Mouse (Mus musculus) urinary bladder, postnatal 25 days (tissue): ENCODE measurements at regions not wholly inside any gene's neighbourhood (a gene's known extent, or its start where the extent isn't known, plus 50 kb on each side); places are given as distances from the start of the nearest gene placed in this dataset.
"Not testable (repeated sequence)": the region's sequence is repeated elsewhere in the genome, so short reads cannot be mapped to it uniquely, and the experiment has no call there.

Experiments used
- DNase-seq: peaks from one replicate; pipeline ENCODE4 v3.0.0; 2022; ENCODE audit warnings: low spot score

DNA sequence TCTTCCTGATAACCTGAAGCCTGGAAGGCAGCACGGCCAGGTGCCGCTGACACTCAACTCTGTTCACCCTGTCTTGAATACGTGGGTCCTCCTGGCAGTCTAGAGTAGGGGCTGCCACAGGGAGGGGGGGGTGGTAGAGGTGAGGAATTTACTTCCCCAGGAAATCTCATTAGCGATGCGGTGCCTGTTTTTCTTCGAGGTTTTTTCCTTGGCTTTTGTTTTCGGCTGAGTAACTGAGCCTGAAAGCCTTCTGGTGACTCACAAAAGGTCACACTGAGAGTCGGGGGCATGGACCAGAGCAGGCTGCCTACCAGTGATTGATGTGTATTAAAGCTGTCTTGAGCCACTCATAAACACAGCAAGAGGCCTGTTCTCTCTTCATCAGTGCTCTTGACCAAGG, 181.1 kb upstream of the Pmfbp1 start:
- DNase-seq = no peak

DNA sequence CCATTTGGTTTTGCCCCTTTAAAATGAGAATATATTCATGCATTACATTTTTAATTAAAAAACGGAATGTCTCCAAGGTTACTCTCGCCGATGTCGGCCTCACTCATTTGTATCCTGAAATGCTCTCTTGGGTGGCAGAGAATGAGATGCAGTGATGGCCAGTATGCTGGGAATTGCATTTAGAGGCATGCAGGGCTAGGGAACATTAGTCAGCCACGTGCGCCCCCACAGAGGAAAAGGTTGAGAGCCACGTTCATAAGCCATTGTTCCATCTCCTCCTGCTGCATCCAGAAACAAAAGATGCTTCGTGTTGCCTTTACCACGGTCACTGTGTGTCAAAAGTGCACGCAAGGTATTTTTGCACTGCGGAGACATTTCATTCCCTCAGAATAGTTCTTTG, 172.9 kb upstream of the Pmfbp1 start:
- DNase-seq = no peak

DNA sequence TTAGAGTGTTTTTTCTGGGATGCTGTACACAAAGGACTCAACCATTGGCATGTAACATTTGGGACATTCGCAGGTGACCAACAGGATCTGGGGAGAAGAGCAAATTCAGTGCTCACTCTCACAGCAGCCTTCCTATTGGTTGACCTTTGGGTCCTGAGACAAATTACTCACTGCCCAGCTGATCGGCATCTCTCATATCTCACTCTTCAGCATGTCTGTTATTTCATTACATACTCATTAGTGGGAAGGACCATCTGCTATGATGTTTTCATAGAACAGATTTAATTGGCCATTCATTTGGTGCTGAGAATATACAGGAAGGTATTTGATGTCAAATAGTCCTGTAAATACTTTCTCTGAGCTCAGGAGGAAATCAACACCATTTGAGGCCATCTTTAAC, 170.5 kb upstream of the Pmfbp1 start:
- DNase-seq = no peak

DNA sequence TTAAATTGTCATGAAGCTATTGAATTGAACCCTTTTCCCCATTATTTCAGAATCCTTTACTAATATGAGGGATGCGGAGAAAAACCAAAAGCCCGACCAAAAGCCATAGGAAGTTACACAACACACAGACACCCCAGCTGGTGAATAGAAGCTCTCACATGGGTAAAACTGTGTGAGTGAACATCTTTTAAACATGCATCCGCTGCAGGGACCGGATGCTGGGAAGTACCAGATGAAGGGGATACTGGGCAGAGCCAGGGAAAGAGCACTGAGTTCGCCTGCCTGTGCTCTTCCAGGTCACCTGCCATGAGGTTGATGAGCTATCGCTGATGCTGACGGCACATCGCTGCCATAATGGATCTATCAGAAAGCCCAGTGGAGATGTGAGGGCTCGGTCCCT, 169.6 kb upstream of the Pmfbp1 start:
- DNase-seq = no peak

DNA sequence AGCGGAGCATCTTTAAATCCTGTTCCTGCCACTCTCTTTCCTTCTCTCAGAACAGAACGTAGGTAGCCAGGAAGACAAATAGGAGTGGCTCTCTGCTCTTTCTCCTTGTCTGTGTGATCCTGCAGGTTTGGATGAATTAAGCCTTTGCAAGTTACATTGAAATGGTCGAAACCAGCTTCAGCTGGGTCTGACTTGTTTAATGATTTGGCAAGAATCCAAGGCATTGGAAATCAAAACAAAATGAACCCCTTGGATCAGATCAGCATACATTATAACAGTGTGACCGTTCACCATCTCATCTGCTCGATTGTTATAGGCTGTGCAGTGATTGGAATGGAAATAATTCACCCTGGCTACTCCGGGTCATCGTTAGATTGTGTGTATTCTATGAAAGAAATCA, 157.6 kb upstream of the Pmfbp1 start:
- no peak for DNase-seq

DNA sequence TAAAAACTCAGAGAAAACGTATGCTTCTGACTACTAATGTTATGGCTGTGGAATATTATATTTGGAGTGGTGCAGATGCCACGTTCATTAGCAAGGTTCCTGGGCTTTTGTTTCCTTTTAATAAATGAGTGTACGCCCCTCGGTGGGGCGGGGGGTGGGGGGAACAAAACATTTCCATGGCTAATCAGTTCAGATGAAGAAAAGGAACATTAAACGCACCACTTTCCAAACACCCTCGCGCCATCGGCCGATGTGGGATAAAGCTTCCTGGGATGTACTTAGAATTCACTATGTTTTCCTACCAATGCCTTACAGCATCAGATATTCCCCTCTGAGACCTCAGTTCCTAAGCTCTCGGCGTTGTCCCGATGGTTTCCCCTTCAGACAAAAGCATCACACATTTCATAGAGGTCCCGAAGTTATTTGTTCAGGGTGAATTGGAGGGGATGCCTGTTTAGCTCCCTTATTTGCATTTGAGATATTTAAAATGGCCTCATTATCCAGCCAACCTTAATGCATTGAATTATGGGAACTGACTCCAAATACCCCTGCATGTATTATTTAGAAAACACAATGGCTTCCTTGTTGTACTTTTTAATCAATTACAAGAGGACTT, 155.5 kb upstream of the Pmfbp1 start:
- no peak for DNase-seq

DNA sequence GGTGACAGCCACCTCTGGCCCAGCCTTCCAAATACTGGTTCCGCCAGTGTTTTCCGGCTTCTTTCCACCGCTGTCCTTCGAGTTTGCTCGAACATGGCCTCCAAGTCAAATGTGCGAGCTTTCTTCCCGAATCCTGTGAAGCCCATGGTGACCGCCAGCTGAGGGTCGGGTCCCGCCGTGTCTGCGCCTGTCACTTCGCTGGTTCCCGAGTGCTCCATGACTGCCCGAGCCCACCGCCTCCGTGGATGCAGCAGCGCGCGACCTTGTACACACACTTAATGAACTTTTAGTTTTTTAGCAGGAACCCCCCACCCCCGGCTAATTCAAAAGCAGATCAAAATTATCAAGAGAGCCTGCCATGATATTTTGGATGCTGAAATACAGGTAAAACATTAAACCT, 153.2 kb upstream of the Pmfbp1 start:
- DNase-seq = not testable (repeated sequence)

DNA sequence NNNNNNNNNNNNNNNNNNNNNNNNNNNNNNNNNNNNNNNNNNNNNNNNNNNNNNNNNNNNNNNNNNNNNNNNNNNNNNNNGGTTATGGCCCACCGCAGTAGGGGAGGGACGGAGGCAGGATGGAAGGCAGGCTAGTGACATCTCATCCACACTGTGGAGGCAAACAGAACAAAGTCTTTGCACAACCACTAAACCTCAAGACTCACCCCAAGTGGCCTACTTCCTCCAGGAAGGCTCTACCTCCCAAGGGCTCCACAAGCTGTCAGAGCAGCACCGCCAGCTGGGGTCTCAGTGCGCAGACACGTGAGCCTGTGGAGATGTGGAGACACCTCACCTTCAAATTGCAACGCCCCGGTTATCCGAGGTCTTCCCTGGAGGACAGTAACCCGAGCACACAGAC, 138.7 kb upstream of the Pmfbp1 start:
- DNase-seq = no peak

DNA sequence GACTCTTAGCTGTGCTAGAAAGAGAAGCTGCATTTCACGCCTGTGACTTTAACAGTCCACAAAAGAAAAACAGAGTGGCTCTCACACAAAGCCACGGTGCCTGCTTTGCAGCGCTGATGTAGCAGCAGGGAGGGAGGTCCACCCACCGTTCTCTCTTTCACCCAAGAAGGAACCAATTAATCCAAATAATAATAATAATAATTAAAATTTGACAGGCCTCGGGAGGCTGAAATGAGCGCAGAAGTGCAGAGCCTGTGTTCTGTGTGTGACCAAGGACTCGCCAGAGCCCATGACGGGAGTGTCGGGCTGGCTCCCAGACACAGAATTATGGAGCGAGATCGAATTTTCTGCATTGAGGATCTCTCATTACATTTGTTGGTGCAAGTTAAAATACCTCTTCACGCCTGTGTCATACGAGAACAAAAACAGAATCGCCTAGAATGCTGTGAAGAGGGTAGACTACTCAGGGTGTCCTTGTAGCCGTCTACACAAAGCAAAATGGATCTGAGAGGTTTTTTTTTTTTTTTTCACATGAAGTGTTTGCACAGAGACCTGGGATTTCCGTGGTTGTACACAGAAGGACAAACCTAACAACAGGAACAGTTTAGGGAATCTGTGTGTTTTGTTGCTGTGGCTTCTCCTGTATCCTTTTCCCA, 134.3 kb upstream of the Pmfbp1 start:
- DNase-seq = no peak

DNA sequence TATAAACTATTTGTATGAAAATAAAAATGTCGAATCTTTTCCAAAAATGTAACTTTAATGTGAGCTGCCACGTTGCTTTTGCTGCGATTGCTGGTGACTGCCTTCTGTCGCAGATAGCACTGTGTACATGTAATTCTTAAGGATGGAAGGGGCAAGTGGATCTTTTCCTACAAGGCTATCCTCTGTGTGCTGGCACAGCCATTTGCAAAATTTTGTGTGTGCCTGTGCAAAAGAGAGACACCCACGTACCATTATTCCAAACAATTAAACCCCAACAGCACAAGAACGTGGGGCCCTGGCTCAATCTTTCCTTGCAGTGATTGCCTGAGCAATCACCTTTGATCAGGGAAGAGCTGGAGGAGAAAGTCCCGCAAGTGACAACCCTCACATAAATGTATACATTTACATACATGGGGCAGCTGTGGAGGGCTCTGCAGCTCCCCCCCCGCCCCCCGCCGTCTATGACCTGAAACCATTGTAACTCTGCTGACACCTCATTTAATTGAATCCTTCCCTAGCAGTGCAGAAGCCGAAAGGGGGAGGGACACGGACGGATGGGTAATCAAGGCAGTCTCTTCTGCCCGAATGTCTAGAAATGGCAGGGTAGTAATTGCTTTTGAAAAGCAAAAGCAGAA, 133.6 kb upstream of the Pmfbp1 start:
- DNase-seq = no peak

DNA sequence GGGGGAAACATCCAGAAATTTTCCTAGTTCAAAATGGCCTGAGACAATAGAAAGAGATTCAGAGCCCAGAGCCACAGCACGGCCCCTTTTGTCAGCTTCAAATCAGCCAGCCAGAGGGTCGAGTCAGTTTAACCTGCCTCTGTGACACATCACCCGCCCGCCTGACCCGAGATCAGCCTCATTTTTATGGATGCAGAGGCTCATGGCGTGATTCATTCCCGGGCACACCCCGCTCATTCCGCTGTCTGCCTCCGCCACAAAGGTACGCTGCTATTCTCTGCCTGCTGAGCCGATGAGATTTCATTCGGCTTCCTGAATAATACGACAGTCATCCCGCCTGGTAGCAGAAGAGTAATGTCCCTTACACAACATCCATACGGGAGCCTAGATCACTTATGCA, 132.9 kb upstream of the Pmfbp1 start:
- no peak for DNase-seq

DNA sequence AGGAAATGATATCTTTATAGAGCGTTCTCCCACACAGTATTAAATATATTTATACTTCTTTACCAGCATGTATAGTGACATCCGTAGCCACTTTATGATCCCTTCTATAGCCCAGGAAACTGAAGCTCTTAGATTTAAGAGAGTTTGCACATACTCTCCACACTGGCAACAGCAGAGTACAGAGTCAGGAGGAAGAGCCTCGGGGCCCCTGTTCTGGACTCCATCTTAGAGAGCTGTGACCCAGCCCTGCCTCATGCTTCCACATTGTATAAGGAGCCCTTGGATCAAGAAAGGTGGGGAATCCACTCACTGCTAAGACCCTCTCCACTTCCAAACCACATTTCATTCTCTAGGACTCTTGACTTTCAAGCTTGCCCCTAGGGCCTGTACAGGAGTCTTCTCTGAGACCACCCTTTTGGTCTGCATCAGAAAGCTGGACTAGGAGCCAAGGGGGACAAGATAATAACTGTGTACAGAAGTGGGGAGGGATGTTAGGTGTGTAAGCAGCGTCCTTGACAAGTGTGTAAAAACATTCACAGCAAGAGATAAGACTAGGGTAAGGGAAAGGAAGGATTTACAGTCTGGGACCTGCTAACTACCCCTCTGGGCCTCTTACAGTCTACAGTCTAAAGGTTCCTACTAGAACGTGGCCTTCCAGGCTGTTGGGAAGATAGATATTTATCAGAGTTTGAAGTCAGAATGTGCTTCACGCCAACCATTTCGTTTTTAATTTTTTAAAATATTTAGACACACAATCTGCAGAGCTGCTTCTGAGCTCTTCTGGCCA, 132.1 kb upstream of the Pmfbp1 start:
- no peak for DNase-seq

DNA sequence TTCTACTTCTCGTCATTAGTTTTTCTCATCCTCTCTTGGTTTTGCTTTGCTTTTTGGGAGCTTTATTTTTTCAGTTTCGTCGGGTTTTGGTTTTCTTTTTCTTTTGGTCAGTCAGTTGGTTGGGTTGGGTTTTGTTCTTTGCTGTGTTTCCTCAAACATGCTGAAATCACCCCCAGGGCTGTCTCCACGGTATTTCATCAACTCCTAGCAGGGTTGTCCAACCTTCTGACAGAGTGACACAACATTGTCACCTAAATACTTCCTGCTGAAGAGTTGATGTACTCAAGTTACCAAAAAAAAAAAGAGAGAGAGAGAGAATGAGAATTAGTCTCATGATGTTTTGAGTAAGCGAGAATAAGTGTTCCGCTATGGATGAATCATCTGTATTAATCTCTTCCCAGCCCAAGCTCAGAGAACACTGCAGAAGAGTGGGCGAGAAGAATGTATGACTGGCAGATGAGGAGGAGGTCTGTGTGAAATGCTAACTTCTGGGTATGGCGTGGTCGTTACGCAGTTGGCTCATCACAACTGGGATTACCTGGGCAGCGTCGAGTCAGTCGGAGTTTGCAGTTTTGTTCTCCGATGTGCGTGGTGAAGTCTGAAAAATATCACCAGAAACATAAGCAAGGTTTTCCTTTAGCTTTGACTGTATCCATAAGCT, 130.5 kb upstream of the Pmfbp1 start:
- no peak for DNase-seq

DNA sequence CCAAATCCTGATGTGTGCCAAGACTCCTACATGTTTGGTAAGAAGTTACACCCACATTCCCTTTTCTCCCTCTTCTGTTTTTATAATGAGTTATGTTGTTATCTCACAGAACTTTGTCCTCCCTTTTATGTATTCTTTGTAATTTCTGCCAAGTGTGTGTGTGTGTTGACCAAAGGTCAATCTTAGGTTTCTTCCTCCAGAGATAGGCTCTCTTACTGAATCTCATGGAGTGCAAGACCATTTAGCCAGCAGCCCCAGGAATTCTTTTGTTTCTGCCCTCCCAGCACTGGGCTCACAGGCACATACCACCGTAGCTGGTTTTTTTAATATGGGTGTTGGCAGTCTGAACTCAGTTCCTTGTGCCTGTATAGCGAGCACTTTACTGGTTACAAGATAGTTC, 119.8 kb upstream of the Pmfbp1 start:
- DNase-seq = no peak

DNA sequence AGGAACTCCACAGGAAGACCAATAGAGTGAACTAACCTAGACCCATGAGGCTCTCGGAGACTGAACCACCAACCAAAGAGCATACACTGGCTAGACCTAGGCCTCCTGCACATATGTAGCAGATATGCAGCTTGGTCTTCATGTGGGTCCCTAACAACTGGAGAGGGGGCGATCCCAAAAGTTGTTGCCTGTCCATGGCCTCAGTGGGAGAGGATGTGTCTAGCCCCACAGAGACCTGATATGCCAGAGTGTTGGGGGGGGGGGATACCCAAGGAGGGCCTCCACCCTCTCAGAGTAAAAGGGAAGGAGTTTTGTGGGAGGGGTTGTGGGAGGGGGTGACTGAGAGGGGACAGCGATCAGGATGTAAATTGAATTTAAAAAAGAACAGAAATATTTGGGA, 108.9 kb upstream of the Pmfbp1 start:
- DNase-seq = no peak

DNA sequence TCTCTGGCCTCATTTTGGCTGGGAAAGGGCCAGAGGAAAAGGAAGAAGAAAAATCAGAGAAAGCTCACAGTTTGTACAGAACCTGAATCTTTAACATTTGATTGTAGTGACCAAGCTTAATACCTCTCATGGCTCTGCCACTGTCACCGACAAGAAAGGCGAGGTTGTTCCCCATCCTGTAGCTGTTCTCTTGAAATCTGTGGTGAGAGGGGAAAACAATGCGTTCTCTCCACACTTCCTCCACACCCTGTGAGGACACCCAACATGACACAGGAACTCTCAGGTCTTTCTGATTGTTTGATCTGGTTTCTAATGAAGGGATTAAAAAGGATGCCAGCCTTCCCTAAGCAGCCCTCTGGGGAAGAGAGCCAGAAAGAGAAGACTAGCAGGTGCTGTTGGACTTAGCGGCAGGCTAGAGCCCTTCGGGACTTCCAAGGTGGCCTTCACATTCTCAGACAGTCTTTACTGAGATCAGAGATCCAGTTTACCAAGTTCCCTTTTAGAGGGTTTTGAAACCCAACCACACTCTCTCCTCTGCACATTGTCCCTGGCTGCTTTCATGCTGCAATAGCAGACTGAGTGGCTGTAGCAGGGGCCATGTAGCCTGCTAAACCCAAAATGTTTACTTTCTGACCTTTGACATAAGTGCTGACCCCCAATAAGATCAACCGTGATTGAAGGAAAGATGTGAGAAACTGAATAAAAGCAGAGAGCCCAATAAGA, 98.5 kb upstream of the Pmfbp1 start:
- no peak for DNase-seq

DNA sequence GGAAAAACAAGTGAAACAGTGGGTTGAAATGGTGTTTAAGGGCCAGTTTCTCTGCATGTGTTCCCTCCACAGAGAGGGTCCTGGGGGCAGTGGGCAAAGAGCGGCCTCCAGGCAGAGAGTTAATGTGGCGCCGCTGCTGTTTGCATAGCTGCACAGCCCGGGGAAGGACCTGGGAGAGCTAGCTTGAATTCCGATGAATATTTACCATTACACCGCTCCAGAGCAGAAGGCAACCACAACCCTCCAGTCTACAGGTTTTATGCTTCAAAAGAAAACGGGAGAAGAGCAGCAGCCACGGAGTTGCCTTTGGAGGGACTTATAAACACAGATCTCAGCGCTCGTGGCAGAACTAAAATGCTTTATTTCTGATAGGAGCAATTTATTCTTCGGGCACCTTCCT, 94.2 kb upstream of the Pmfbp1 start:
- no peak for DNase-seq

DNA sequence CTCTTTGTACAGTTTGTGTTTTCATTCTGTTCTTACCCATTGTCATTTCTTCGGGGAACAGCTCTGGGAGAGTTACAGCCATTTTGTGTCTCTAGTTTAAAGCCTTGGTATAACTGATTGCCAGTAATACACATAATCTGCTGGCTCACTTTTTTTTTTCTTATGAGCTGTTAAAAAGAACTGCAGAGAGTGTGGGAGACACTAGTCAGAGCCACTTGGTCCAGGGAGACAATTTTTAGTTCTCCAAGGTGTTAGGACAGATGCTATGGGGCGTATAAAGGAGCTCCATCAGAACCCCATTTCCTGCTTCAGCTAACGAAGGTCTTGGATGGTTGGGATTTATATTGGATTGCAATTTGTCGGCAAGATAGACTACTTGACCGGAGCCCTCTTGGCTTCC, 93.6 kb upstream of the Pmfbp1 start:
- no peak for DNase-seq

DNA sequence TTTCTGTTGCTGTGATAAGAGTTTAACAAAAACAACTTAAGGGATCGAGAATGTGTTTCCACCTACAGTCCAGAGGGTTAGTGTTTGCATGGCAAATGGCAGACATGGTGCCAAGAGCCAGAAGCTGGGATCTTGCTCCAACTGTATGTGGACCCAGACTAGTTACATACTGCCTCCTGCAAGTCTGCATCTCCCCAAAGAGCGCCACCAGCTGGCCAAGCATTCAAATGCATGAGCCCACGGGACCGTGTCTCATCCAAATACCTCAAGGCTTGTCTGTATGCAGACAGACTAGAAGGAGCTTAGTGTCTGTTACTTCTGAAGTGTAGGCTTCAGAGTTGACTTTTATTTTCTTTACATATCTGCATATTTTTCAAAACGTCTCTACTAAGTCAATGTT, 85.9 kb upstream of the Pmfbp1 start:
- no peak for DNase-seq

DNA sequence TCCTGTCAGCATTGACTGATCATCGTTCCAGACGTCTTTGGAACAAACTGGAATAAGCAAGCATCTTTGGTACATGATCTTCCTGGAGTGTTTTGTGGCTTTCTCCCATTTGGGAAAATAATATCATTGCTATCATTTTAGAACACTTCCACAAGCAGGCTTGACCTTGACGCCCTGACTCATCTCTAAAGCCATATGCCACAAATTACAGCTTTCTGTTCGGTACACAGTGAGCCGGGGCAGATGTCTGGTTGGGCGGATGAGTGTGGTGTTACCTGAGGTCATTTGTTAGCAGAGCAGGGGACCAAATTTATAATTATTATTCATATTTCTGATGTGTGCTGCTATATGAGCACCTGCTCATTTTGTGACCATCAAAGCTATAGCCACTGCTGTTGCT, 83.3 kb upstream of the Pmfbp1 start:
- no peak for DNase-seq

DNA sequence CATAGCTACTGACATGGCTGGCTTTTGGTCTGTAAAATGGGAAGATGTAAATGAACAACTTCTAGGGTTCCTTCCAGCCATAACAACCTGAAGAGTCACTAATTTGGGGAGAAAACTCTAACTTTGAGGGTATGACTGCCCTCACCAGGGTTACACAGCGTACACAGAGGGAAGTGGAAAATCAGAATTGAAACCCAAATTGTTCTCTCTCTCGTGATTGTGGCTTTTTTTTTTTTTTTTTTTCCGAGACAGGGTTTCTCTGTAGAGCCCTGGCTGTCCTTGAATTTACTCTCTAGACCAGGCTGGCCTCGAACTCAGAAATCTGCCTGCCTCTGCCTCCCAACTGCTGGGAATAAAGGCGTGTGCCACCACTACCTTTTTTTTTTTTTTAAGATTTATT, 80.4 kb upstream of the Pmfbp1 start:
- no peak for DNase-seq

DNA sequence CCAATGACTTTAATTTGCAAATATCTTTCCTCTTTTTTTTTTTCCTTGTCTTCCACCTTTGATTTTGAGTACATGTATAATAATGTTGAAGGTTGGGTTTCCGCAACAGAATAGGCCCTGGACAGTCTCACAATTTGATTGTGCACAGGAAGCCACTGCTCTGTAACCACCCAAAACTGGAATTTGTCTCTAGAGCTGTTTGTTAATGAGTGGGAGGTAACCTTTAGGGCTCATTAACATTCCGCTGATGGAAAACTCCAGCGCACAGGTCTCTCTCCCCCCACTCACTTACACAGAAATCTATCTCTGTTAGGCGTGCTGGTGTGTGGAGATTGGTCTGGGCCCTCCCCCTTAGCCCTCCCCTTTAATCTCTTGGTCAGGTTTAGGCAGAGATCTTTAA, 78.5 kb upstream of the Pmfbp1 start:
- DNase-seq = no peak
